Mouse (Mus musculus): ENCODE measurements around the gene Itga8.

Gene Itga8

GRCm38 (mm10) chr2:12294060-12294459, 7.7 kb downstream of the Itga8 start:
- no peak for DNase-seq (ENCODE audit: low read depth, low spot score)

- DNase-seq (ENCODE audit: low read depth, low spot score): no peak
These were observed 8.3 kb downstream of the Itga8 start for GRCm38 (mm10) chr2:12293458-12293857.

GRCm38 (mm10) chr2:12292023-12292820, 9.5 kb downstream of the Itga8 start:
- no peak for DNase-seq (ENCODE audit: low read depth, low spot score)

GRCm38 (mm10) chr2:12290235-12290634, 11.5 kb downstream of the Itga8 start:
- DNase-seq (ENCODE audit: low read depth, low spot score): no peak

- no peak for DNase-seq (ENCODE audit: low read depth, low spot score)
These were observed 13.9 kb downstream of the Itga8 start for GRCm38 (mm10) chr2:12287831-12288230.

GRCm38 (mm10) chr2:12280664-12281063, 21.1 kb downstream of the Itga8 start:
- no peak for DNase-seq (ENCODE audit: low read depth, low spot score)

GRCm38 (mm10) chr2:12279070-12279612, 22.6 kb downstream of the Itga8 start:
- DNase-seq (ENCODE audit: low read depth, low spot score): no peak

GRCm38 (mm10) chr2:12256635-12257317, 44.9 kb downstream of the Itga8 start:
- no peak for DNase-seq (ENCODE audit: low read depth, low spot score)

GRCm38 (mm10) chr2:12255901-12256300, 45.8 kb downstream of the Itga8 start:
- no peak for DNase-seq (ENCODE audit: low read depth, low spot score)

- DNase-seq (ENCODE audit: low read depth, low spot score): no peak
These were observed 66.4 kb downstream of the Itga8 start for GRCm38 (mm10) chr2:12235345-12235744.

- DNase-seq (ENCODE audit: low read depth, low spot score): no peak
These were observed 72.0 kb downstream of the Itga8 start for GRCm38 (mm10) chr2:12229721-12230120.

- DNase-seq (ENCODE audit: low read depth, low spot score): peak; percentile 3
These were observed 73.4 kb downstream of the Itga8 start for GRCm38 (mm10) chr2:12228335-12228734.

- no peak for DNase-seq (ENCODE audit: low read depth, low spot score)
These were observed 74.5 kb downstream of the Itga8 start for GRCm38 (mm10) chr2:12227243-12227642.

GRCm38 (mm10) chr2:12226367-12226766, 75.4 kb downstream of the Itga8 start:
- DNase-seq (ENCODE audit: low read depth, low spot score): no peak

GRCm38 (mm10) chr2:12221671-12222070, 80.1 kb downstream of the Itga8 start:
- DNase-seq (ENCODE audit: low read depth, low spot score): no peak

- no peak for DNase-seq (ENCODE audit: low read depth, low spot score)
These were observed 88.3 kb downstream of the Itga8 start for GRCm38 (mm10) chr2:12213464-12213790.

GRCm38 (mm10) chr2:12212662-12213463, 88.9 kb downstream of the Itga8 start:
- DNase-seq (ENCODE audit: low read depth, low spot score): no peak

- DNase-seq (ENCODE audit: low read depth, low spot score): no peak
These were observed 93.6 kb downstream of the Itga8 start for GRCm38 (mm10) chr2:12208142-12208541.

- no peak for DNase-seq (ENCODE audit: low read depth, low spot score)
These were observed 95.4 kb downstream of the Itga8 start for GRCm38 (mm10) chr2:12206353-12206752.

- no peak for DNase-seq (ENCODE audit: low read depth, low spot score)
These were observed 95.8 kb downstream of the Itga8 start for GRCm38 (mm10) chr2:12205875-12206274.

GRCm38 (mm10) chr2:12203231-12203630, 98.5 kb downstream of the Itga8 start:
- no peak for DNase-seq (ENCODE audit: low read depth, low spot score)

- DNase-seq (ENCODE audit: low read depth, low spot score): no peak
These were observed 103.0 kb downstream of the Itga8 start for GRCm38 (mm10) chr2:12198699-12199098.

Measured in CD4-positive, CD25-positive, alpha-beta regulatory T cell, adult 2 months (primary cell).